Mouse (Mus musculus) cortical plate, adult 2 months (tissue): ENCODE data around the gene St3gal5.

ENCODE experiments used
- CTCF ChIP-seq: fragments of 200-500 bp; IDR thresholded peaks from 2 replicates; pipeline ENCODE4 v1.5.1; 2011; ENCODE audit warnings: mild to moderate bottlenecking, control low read depth, low read length; ENCODE audit not compliant: insufficient read depth; ENCODE audit errors: extremely low read depth
- POLR2A ChIP-seq: fragments of 200-500 bp; IDR thresholded peaks from 2 replicates; pipeline ENCODE4 v1.6.1; 2011; ENCODE audit warnings: mild to moderate bottlenecking, low read length, control low read depth; ENCODE audit not compliant: insufficient read depth; ENCODE audit errors: extremely low read depth

DNA sequence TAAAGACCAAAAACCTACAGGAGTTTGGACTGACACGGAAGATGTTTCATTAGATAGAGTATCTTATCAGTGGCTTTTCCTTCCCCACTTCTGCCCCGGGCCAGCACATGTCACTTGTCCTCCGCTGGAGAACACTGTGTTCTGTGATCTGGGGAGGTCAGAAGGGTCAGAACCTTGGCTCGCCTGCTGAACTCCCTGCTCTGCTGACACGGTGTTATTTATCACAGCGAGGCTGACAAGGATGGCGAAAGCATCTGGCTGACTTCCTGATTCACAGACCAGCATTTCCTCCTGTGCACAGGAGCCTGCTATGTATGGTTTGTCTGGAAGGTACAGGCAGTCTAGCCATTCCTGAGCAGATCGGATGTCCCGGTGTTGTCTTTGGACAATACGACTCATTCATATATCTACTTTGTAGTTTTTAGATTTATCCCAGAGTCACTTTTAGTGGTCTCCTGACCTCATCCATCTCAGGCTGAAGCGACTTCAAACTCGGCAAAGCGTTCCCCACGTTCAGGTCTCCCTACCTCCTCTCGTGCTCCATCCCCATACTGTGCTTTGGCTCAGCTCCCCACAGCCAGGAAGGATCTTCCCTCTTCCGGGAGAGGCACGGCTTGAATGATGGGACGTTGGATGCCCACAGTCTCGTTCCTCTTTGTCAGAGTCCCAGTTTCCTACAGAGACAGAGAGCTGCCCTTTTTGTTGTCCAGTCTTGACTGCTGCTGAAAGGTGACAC lies 64.9 kb downstream of the St3gal5 start:
- no peak for TF ChIP-seq CTCF
- no peak for TF ChIP-seq POLR2A
